Mouse (Mus musculus) gastrocnemius, postnatal 36 days (tissue): Measurements from ENCODE around the gene Med18. TPM values are rescaled to one million over a fixed set of nuclear protein-coding genes. Genes with fewer than 3 reads are reported as not detected.

Experiments
- DNase-seq, 2 experiments: peaks; one replicate each; pipeline ENCODE4 v3.0.0; 2022
- intact Hi-C: fragments of 180-260 bp; cut with DNase I; formaldehyde crosslinking; loops from one replicate; pipeline ENCODE4 v1.15.1; 2025
- long read RNA-seq, 2 experiments: library from polyadenylated mRNA; stranded (forward); transcript quantifications; one replicate each; pipeline ENCODE4 v2.0.0; 2021
- total RNA-seq, 2 experiments: library from RNA; stranded (reverse); gene quantifications; 2 replicates each; pipeline ENCODE4 v1.2.3; 2021

Med18 gene
- 1 to 10 TPM; 2.5 to 3.5 TPM for total RNA-seq
- long read RNA-seq, experiment 1, partial matches to known transcripts: 0 of 1 reads
- long read RNA-seq, experiment 1, other reads (novel, unspliced or antisense): 1 of 1 reads
- long read RNA-seq, experiment 2, partial matches to known transcripts: 0 of 4 reads
- long read RNA-seq, experiment 2, other reads (novel, unspliced or antisense): 0 of 4 reads

GRCm38 (mm10) chr4:132463430-132464254 is at the start of gene Med18:
TSS of gene Med18 (minus strand) at chr4:132463921.
- DNase-seq: peak; percentile 84 to 88
- intact Hi-C loops: no loop called here

- no peak for DNase-seq
- intact Hi-C loops: loop anchor here (2.0 to 10.0 kb wide), 3 partner anchors 45 to 217 kb away; partner anchors contain the start of gene Phactr4
Measured at GRCm38 (mm10) chr4:132512080-132512479, 48.4 kb upstream of the Med18 start.

- DNase-seq: peak; percentile 96 to 97
- intact Hi-C loops: loop anchor here (5.0 to 10.0 kb wide), 2 partner anchors 88 to 216 kb away; partner anchors contain the start of gene Phactr4
Measured at GRCm38 (mm10) chr4:132510352-132510798, 46.7 kb upstream of the Med18 start, which contains the start of gene Sesn2. TSS of gene Sesn2 (minus strand) at chr4:132510501.

- DNase-seq: peak; percentile 55 to 64
- intact Hi-C loops: loop anchor here (5.0 to 10.0 kb wide), 2 partner anchors 87 to 215 kb away; partner anchors contain the start of gene Phactr4
Measured at GRCm38 (mm10) chr4:132509621-132510296, 46.0 kb upstream of the Med18 start.

- intact Hi-C loops: no loop called here
- DNase-seq: no peak
Measured at GRCm38 (mm10) chr4:132507210-132507609, 43.5 kb upstream of the Med18 start.

GRCm38 (mm10) chr4:132506250-132506649 is 42.5 kb upstream of the Med18 start:
- intact Hi-C loops: no loop called here
- no peak for DNase-seq

- intact Hi-C loops: no loop called here
- DNase-seq: no peak
Measured at GRCm38 (mm10) chr4:132505800-132506199, 42.1 kb upstream of the Med18 start.

GRCm38 (mm10) chr4:132505034-132505738 is 41.5 kb upstream of the Med18 start:
- DNase-seq: no peak
- intact Hi-C loops: no loop called here

GRCm38 (mm10) chr4:132503344-132503743 is 39.6 kb upstream of the Med18 start:
- DNase-seq: no peak
- intact Hi-C loops: no loop called here

- intact Hi-C loops: no loop called here
- no peak for DNase-seq
Measured at GRCm38 (mm10) chr4:132501639-132502038, 37.9 kb upstream of the Med18 start.

- no peak for DNase-seq
- intact Hi-C loops: no loop called here
Measured at GRCm38 (mm10) chr4:132494271-132494918, 30.7 kb upstream of the Med18 start.

GRCm38 (mm10) chr4:132492178-132493060 is 28.7 kb upstream of the Med18 start:
- intact Hi-C loops: no loop called here
- peak in 1 of 2 experiments; percentile 21 for DNase-seq

GRCm38 (mm10) chr4:132491748-132492147 is 28.0 kb upstream of the Med18 start:
- intact Hi-C loops: no loop called here
- DNase-seq: no peak

GRCm38 (mm10) chr4:132491057-132491456 is 27.3 kb upstream of the Med18 start:
- intact Hi-C loops: no loop called here
- DNase-seq: no peak

GRCm38 (mm10) chr4:132490273-132491010 is 26.7 kb upstream of the Med18 start:
- DNase-seq: no peak
- intact Hi-C loops: no loop called here

- intact Hi-C loops: no loop called here
- DNase-seq: no peak
Measured at GRCm38 (mm10) chr4:132488976-132489375, 25.3 kb upstream of the Med18 start.

- no peak for DNase-seq
- intact Hi-C loops: no loop called here
Measured at GRCm38 (mm10) chr4:132488521-132488920, 24.8 kb upstream of the Med18 start.

- intact Hi-C loops: no loop called here
- DNase-seq: no peak
Measured at GRCm38 (mm10) chr4:132484820-132485219, 21.1 kb upstream of the Med18 start.
